Mouse (Mus musculus) liver, embryonic 15.5 days (tissue): Measurements from ENCODE around the gene Bckdha. TPM values are rescaled to one million over a fixed set of nuclear protein-coding genes. Genes with fewer than 3 reads are reported as not detected.

Source experiments
- ATAC-seq: fragments of 200-750 bp; cut with Nextera tagmentation; 2 replicates; pipeline ENCODE4 v1.8.0; 2017; ENCODE audit warnings: moderate number of reproducible peaks, mild to moderate bottlenecking, moderate library complexity; ENCODE audit not compliant: insufficient read depth
- H3K27ac ChIP-seq: fragments of 300-500 bp; sonication (generic); replicated peaks from 2 replicates; pipeline ENCODE4 v1.5.1; 2015; ENCODE audit warnings: mild to moderate bottlenecking, inconsistent platforms
- H3K27me3 ChIP-seq: fragments of 300-500 bp; sonication (generic); 2 replicates; pipeline ENCODE4 v1.6.1; 2015; ENCODE audit warnings: mild to moderate bottlenecking, inconsistent platforms
- H3K36me3 ChIP-seq: fragments of 300-500 bp; sonication (generic); replicated peaks from 2 replicates; pipeline ENCODE4 v1.6.1; 2015; ENCODE audit warnings: moderate library complexity, mild to moderate bottlenecking, inconsistent platforms
- H3K4me1 ChIP-seq: fragments of 300-500 bp; sonication (generic); replicated peaks from 2 replicates; pipeline ENCODE4 v1.6.1; 2015; ENCODE audit warnings: inconsistent platforms
- H3K4me2 ChIP-seq: fragments of 300-500 bp; sonication (generic); 2 replicates; pipeline ENCODE4 v1.6.1; 2015; ENCODE audit warnings: moderate library complexity, mild to moderate bottlenecking, inconsistent platforms
- H3K4me3 ChIP-seq: fragments of 300-500 bp; sonication (generic); replicated peaks from 2 replicates; pipeline ENCODE4 v1.5.1; 2015; ENCODE audit warnings: mild to moderate bottlenecking, inconsistent platforms
- H3K9ac ChIP-seq: fragments of 300-500 bp; sonication (generic); 2 replicates; pipeline ENCODE4 v1.6.1; 2015; ENCODE audit warnings: moderate library complexity, mild to moderate bottlenecking, inconsistent platforms
- H3K9me3 ChIP-seq: fragments of 300-500 bp; sonication (generic); replicated peaks from 2 replicates; pipeline ENCODE4 v1.6.1; 2016; ENCODE audit warnings: inconsistent platforms
- WGBS: fragments of 180-500 bp; shearing (Covaris S2); methylation state at CpG from one replicate; pipeline ENCODE4 v1.1.7; 2015; ENCODE audit warnings: mixed read lengths; ENCODE audit not compliant: insufficient replicate concordance; 5-methylcytosine and 5-hydroxymethylcytosine counted together
- polyA plus RNA-seq: library from polyadenylated mRNA; unstranded; fragments of >200 nt; fragmentation: Nextera tagmentation; extraction: Ambion mirVana; gene quantifications from 2 replicates; pipeline ENCODE4 v1.2.1, GENCODE M21; 2015

Bckdha gene
- polyA plus RNA-seq, 1 experiment from 2014 or later, result 30.2 TPM

- no peaks in the 10 kb centered on the region for H3K9me3 ChIP-seq
- peaks cover 67% of the 10 kb centered on the region for H3K4me1 ChIP-seq
- WGBS, result under 1% methylated on average over 46 of the region's 46 CpGs
- peak within 1 kb of the TSS; percentile 73 for H3K4me2 ChIP-seq
- peak within 1 kb of the TSS; percentile 72 for H3K9ac ChIP-seq
- H3K27ac ChIP-seq, result peak within 1 kb of the TSS; percentile 97
- ATAC-seq, result peak; percentile 95
- peak within 1 kb of the TSS; percentile 77 for H3K4me3 ChIP-seq
- H3K36me3 ChIP-seq, result no peaks in the 10 kb centered on the region
- peaks cover 10% of the 10 kb centered on the region for H3K27me3 ChIP-seq
Observed at GRCm38 (mm10) chr7:25680514-25681258, 21.9 kb upstream of the Bckdha start, which contains the start of gene B9d2. Gene B9d2 (plus strand): TSS chr7:25680780.

GRCm38 (mm10) chr7:25679971-25680370 is 21.2 kb upstream of the Bckdha start:
- Histone ChIP-seq H3K9me3 (no peaks in the 10 kb centered on the region), H3K9ac (peak overlapping the region; percentile 72), H3K4me1 (peaks cover 65% of the 10 kb centered on the region), H3K36me3 (no peaks in the 10 kb centered on the region), H3K27me3 (peaks cover 17% of the 10 kb centered on the region), H3K4me2 (peak overlapping the region; percentile 73), H3K4me3 (peak overlapping the region; percentile 77), H3K27ac (peak overlapping the region; percentile 97)
- no peak for ATAC-seq
- whole genome bisulfite sequencing, result 2% methylated on average over 6 of the region's 6 CpGs

- peaks cover 45% of the 10 kb centered on the region for H3K4me1 ChIP-seq
- 83% methylated on average over 7 of the region's 7 CpGs for WGBS
- H3K9me3 ChIP-seq, result no peaks in the 10 kb centered on the region
- no peak overlapping the region for H3K4me3 ChIP-seq
- no peak overlapping the region for H3K9ac ChIP-seq
- H3K27ac ChIP-seq, result no peak overlapping the region
- no peaks in the 10 kb centered on the region for H3K36me3 ChIP-seq
- ATAC-seq, result no peak
- peaks cover 41% of the 10 kb centered on the region for H3K27me3 ChIP-seq
- H3K4me2 ChIP-seq, result no peak overlapping the region
Observed at GRCm38 (mm10) chr7:25677013-25677412, 18.2 kb upstream of the Bckdha start.

- Histone ChIP-seq H3K36me3 (no peaks in the 10 kb centered on the region), H3K9me3 (no peaks in the 10 kb centered on the region), H3K4me3 (no peak overlapping the region), H3K9ac (no peak overlapping the region), H3K4me2 (no peak overlapping the region), H3K27me3 (peaks cover 41% of the 10 kb centered on the region), H3K27ac (no peak overlapping the region), H3K4me1 (peaks cover 37% of the 10 kb centered on the region)
- ATAC-seq, result no peak
- 75% methylated on average over 15 of the region's 15 CpGs for WGBS
Observed at GRCm38 (mm10) chr7:25676085-25676781, 17.5 kb upstream of the Bckdha start.

- 51% methylated on average over 6 of the region's 6 CpGs for WGBS
- H3K4me3 ChIP-seq, result no peak overlapping the region
- H3K27me3 ChIP-seq, result peaks cover 41% of the 10 kb centered on the region
- no peaks in the 10 kb centered on the region for H3K9me3 ChIP-seq
- ATAC-seq, result no peak
- H3K4me1 ChIP-seq, result peaks cover 32% of the 10 kb centered on the region
- H3K4me2 ChIP-seq, result peak overlapping the region; percentile 66
- H3K36me3 ChIP-seq, result no peaks in the 10 kb centered on the region
- no peak overlapping the region for H3K9ac ChIP-seq
- H3K27ac ChIP-seq, result no peak overlapping the region
Observed at GRCm38 (mm10) chr7:25675405-25675804, 16.6 kb upstream of the Bckdha start.

GRCm38 (mm10) chr7:25674719-25675300 is 16.0 kb upstream of the Bckdha start, which contains the start of gene Tmem91:
Gene Tmem91 (minus strand): TSS chr7:25675166.
- Histone ChIP-seq H3K9ac (no peak within 1 kb of the TSS), H3K27me3 (peaks cover 41% of the 10 kb centered on the region), H3K9me3 (no peaks in the 10 kb centered on the region), H3K4me3 (peak within 1 kb of the TSS; percentile 39), H3K36me3 (no peaks in the 10 kb centered on the region), H3K4me1 (peaks cover 26% of the 10 kb centered on the region), H3K4me2 (peak within 1 kb of the TSS; percentile 66), H3K27ac (no peak within 1 kb of the TSS)
- WGBS, result 1% methylated on average over 29 of the region's 29 CpGs
- no peak for ATAC-seq

- peak overlapping the region; percentile 39 for H3K4me3 ChIP-seq
- H3K9ac ChIP-seq, result no peak overlapping the region
Observed at GRCm38 (mm10) chr7:25674297-25674696, 15.5 kb upstream of the Bckdha start.

GRCm38 (mm10) chr7:25672442-25672841 is 13.7 kb upstream of the Bckdha start:
- WGBS, result 44% methylated on average over 4 of the region's 4 CpGs
- no peaks in the 10 kb centered on the region for H3K9me3 ChIP-seq
- no peak for ATAC-seq

More at GRCm38 (mm10) chr7:25674297-25674696, 15.5 kb upstream of the Bckdha start:
- peaks cover 41% of the 10 kb centered on the region for H3K27me3 ChIP-seq
- H3K4me2 ChIP-seq, result peak overlapping the region; percentile 66
- H3K27ac ChIP-seq, result no peak overlapping the region
- no peaks in the 10 kb centered on the region for H3K36me3 ChIP-seq
- no peak for ATAC-seq
- 15% methylated on average over 9 of the region's 9 CpGs for WGBS
- H3K9me3 ChIP-seq, result no peaks in the 10 kb centered on the region
- H3K4me1 ChIP-seq, result peaks cover 21% of the 10 kb centered on the region

GRCm38 (mm10) chr7:25671686-25672085 is 12.9 kb upstream of the Bckdha start:
- peaks cover 18% of the 10 kb centered on the region for H3K36me3 ChIP-seq
- WGBS, result 65% methylated on average over 2 of the region's 2 CpGs
- no peaks in the 10 kb centered on the region for H3K9me3 ChIP-seq

More at GRCm38 (mm10) chr7:25672442-25672841, 13.7 kb upstream of the Bckdha start:
- no peak overlapping the region for H3K9ac ChIP-seq
- H3K36me3 ChIP-seq, result peaks cover 14% of the 10 kb centered on the region
- no peak overlapping the region for H3K27ac ChIP-seq
- H3K27me3 ChIP-seq, result peaks cover 41% of the 10 kb centered on the region
- peaks cover 14% of the 10 kb centered on the region for H3K4me1 ChIP-seq
- H3K4me2 ChIP-seq, result no peak overlapping the region
- no peak overlapping the region for H3K4me3 ChIP-seq

GRCm38 (mm10) chr7:25670096-25670495 is 11.3 kb upstream of the Bckdha start:
- H3K27ac ChIP-seq, result no peak overlapping the region
- WGBS, result 61% methylated on average over 4 of the region's 4 CpGs

More at GRCm38 (mm10) chr7:25671686-25672085, 12.9 kb upstream of the Bckdha start:
- Histone ChIP-seq H3K27me3 (peaks cover 41% of the 10 kb centered on the region), H3K4me2 (no peak overlapping the region), H3K4me3 (no peak overlapping the region), H3K9ac (no peak overlapping the region), H3K4me1 (peaks cover 14% of the 10 kb centered on the region), H3K27ac (no peak overlapping the region)
- no peak for ATAC-seq

GRCm38 (mm10) chr7:25669631-25670030 is 10.8 kb upstream of the Bckdha start:
- no peak overlapping the region for H3K27ac ChIP-seq
- peaks cover 20% of the 10 kb centered on the region for H3K27me3 ChIP-seq
- H3K36me3 ChIP-seq, result peaks cover 37% of the 10 kb centered on the region
- no peak overlapping the region for H3K9ac ChIP-seq
- peaks cover 6% of the 10 kb centered on the region for H3K4me1 ChIP-seq
- no peaks in the 10 kb centered on the region for H3K9me3 ChIP-seq
- H3K4me3 ChIP-seq, result no peak overlapping the region
- no peak overlapping the region for H3K4me2 ChIP-seq
- 79% methylated on average over 9 of the region's 9 CpGs for WGBS
- no peak for ATAC-seq

More at GRCm38 (mm10) chr7:25670096-25670495, 11.3 kb upstream of the Bckdha start:
- no peak overlapping the region for H3K4me3 ChIP-seq
- peaks cover 11% of the 10 kb centered on the region for H3K4me1 ChIP-seq
- no peak overlapping the region for H3K9ac ChIP-seq
- H3K27me3 ChIP-seq, result peaks cover 25% of the 10 kb centered on the region
- ATAC-seq, result no peak
- no peaks in the 10 kb centered on the region for H3K9me3 ChIP-seq
- peaks cover 32% of the 10 kb centered on the region for H3K36me3 ChIP-seq
- H3K4me2 ChIP-seq, result no peak overlapping the region
